Mouse (Mus musculus) frontal cortex, postnatal 25 days (tissue): ENCODE results near the gene Npas3.

Experiments used
- DNase-seq, 2 experiments: peaks; one replicate each; pipeline ENCODE4 v3.0.0; 2022; ENCODE audit warnings: low spot score in 2 of 2

The Npas3 gene

DNA sequence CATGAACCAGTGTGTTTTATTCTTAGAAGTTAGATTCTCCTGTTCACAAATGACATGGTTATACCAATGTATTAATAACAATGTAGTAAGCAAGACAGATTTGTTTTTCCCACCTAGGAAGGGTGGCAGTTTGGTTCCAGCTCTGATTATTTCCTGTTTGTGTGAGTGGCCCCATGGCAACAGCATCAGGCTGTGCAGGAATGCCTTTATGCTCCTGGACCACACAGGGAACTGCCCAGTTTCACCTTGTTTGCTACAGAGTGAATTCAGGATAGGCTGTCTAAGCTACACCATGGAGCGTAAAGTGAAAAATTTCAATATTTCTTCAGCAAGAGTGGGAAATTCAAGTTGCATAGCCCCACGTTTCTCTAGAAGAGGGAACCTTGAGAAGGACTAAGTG is 162.2 kb downstream of the Npas3 start:
- no peak for DNase-seq

DNA sequence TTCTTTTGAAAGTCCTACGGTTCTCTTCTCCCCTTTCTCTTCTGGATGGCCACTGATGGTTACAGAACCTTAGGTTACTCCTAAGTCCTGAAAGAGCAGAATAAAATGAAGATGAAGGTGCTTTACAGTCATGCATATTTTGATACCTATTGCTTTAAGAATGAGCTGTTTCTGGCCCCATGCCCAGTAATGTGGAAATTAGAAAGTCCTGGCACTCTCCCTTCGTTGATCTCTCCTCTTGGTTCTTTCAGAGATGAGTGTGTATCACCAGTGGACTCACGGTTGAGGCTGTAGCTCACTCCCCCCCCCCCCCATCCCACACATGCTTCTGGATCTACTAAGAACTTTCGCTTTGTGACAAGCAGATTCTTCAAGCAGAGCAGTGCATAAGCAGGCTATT is 167.6 kb downstream of the Npas3 start:
- DNase-seq, result no peak

DNA sequence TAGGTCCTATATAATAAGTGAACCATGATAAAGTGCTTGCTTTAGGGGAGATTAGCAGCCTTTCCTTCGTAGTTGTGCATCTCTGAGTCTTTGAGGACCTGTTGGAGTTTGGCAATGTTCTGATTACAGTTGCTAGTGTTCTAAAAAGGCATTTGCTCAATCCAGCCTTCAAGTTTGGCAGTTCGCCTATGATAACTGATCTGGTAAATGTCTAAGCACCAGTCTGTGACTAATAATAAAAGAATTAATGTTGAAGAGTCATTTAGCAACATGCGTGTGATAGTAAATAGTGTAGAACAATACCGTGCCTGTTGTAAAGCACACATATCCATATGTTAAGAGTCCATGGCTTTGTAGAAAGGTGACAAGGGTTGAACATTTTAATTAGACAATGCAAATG is 173.2 kb downstream of the Npas3 start:
- DNase-seq, result no peak

DNA sequence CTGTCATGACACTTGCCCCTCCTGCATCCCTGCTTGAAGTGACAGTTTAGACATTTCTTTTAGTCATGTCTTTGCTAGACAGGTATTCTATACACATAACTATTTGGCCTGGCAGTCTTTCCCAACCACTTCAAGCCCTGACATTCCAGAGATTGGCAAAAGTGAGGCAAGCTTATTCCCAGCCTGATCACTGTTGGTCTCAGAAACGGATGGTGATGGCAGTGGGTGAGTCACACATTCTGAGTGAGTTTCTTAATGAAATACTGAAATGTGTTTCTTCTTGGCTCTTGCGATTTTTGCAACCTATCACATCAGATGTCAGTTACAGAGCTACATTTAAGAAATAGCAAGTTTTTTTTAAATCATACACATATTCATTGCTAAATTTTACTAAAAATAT is 175.2 kb downstream of the Npas3 start:
- DNase-seq, result no peak

DNA sequence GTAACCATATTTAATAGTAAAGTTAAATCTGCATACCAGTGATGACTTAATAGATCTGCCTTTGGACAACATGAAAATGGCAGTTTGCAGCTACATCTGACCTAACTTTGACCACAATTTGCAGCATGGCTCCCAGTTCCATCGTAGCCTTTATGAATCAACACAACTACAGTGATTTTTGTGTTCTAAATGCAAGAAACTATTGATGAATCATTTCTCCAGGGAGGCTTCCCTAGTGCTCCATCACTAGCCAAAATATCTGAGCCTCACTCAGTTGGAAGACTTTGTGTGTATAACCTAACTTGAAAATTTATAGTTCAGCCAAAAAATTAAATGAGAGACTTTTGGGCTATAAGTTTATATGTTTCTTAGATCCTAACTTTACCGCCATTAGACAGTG is 177.5 kb downstream of the Npas3 start:
- no peak for DNase-seq

DNA sequence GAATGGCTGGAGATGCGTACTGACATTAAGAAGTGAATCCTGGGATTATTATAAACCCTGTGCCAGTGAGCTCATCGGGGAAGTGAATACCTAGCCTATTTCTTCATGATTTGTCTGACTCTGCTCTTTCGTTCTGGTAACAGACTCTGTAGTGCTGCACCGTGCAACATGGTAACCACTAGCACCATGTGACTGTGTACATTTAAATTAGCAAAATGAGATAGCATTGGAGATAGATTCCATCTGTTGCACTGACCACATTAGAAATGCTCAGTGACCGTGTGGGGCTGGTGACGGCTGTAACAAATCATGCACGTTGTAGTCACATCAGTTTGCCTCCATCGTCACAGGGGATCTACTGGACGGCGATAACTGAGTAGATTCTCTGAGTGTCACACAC is 178.7 kb downstream of the Npas3 start:
- DNase-seq, result no peak

DNA sequence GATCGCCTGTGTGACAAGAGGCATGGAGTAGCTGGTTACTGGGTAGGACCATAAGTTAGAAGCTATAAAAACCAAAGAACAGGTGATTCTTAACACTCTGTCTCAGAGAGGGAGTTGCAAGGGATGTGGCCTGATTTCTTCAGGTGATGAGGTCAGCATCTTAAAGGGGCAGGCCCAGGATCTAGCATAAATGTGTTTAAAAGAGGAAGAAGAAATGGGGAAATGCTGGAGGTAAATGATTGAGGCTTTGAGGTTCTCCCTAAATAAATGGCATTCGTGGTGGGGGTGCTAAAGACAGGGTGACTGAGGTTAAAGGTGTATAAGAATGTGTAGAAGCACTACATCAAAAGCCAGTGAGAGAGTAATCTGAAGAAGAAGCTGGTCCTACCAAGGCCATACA is 193.6 kb downstream of the Npas3 start:
- DNase-seq, result no peak

DNA sequence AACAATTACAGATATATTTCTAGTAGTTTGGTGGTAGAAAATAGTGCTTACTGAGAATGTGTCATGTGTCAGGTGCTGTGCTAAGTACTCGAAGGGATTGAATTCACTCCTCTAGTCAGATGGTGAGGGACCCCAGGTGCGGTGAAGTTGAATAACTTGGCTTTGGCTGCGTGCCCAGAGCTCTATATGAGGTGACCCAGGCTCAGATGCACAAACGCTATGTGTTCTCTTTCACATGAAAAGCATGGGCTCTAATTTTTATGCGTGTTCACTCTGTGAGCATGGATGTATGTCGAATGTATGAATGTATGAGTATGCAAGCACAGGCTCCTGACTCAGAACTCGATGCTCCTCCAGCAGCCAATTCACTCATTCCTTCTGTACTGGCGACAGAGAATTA is 199.0 kb downstream of the Npas3 start:
- no peak for DNase-seq

DNA sequence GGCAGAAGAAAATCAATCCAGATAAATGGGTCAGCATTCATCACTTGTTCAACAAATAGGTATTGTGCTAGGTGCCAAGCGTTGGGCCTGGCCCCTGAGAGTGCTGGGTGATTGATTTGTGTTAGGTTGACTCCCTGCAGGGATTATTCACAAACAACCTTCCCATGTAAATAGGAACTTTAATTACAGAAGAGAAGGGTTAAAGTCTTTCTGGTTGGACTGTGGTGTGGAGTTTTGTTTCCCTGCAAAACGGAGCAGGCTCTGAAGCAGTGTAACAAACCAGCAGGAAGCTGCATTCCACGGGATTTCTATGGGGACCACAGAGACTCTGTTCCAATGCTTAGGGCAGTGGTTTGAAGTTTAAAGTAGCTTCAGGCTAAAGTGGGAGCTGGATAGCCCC is 199.6 kb downstream of the Npas3 start:
- no peak for DNase-seq

DNA sequence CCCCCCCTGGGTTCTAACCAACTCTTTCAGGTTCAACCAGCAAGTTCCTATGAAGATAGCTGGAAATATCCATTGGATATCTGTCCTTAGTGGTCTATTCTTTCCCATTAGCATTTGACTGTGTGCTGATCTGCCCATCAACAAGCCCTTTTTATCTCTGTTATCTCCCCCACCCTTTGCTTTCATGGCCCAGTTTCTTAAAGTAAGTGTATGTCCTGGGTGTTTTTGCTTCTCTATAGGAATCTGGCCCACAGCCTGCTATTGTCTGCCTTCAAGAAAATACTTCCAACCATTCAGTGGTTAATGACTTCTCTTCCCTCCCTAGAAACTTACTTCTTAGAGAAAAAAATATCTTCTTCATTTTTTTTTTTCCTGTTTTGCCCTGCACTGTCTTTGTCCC is 219.1 kb downstream of the Npas3 start:
- no peak for DNase-seq

DNA sequence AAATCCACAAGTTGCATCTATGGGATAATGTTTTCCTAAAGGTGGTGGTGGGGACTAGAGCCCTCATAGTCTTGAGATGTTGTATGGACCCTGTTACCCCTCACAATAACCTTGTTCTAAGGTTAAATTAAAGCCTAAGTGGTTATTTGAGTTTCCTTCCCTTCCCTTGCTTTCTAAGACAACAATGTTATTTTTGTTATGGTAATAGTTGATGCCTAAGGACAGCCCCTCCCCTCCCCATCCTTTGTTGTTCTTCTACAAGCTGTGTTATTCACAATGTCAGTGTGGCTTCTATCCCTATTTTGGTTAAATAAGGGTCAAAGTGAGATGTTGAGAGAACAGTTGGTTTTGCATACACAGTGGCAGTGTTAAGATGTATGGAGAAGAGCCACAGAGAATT is 226.0 kb downstream of the Npas3 start:
- no peak for DNase-seq

DNA sequence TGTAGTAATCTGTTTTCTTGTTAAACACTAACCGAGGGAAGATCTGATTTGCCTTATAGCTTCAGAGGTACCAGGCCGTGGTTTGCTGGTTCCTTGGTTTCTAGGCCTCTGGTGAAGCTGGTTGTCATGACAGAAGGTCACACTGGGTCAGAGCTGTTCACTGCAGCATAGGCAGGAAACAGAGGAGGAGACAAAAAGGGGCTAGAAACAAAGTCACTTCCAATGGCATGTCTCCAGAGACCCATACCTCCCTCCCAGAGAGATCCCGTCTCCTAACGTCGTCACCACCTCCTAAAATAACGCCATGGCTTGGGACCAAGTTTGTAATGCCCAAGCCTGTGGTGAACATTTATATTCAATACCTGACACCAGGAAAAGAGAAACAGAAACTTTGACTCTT is 236.4 kb downstream of the Npas3 start:
- no peak for DNase-seq

DNA sequence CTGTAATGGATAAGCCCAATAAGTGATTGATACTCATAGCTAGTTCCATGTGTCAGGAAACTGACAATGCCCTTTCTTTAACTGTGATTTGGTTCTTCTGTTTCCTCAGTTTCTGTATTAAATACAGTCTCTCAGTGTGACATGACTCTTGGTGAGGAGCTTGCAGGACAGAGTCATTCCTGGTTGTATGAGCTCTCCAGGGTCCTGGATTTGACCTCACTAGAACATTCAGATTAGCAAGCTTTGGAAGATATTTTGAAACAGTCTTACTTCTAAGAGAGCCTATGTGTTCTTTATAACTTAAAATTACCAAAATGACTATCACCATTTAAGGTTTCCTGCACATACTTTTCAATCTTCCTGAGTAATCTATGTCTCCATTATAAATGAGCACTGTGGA is 247.9 kb downstream of the Npas3 start:
- no peak for DNase-seq

DNA sequence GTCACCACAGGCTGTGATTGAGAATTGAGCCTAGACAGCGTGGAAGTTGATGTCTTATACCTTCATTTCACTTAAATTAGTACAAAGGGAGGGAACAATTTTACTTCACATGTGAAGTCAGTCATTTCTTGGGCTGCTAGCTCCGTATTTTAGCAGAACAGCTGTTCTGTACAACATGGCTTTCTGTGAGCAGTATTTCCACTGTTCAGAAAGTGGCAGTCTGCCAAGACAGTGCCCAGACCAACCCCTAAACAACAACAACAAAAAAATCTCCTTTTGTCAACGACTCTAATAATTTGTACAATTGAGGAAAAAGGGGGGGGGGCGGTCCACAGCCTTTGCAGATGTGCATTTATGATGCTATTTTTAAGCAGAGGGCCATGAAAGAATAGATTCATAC is 266.4 kb downstream of the Npas3 start:
- no peak for DNase-seq

DNA sequence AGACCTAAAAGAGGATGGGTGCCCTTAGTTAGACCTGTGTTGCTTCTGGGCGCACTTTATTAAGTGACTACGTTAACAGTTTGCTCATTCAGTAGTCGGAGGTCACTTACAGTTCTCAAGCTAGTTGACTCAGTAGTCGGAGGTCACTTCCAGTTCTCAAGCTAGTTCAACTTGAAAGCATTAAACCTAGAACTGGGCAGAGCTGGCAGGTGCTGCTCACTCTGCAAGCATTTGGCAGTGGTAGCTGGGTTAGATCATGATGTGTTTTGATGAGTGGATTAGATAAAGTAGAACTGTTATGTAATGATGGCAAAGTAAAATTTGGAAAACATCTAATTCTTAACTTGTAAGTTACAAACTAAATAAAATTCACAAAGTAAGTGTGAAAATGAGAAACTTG is 271.1 kb downstream of the Npas3 start:
- DNase-seq, result no peak

DNA sequence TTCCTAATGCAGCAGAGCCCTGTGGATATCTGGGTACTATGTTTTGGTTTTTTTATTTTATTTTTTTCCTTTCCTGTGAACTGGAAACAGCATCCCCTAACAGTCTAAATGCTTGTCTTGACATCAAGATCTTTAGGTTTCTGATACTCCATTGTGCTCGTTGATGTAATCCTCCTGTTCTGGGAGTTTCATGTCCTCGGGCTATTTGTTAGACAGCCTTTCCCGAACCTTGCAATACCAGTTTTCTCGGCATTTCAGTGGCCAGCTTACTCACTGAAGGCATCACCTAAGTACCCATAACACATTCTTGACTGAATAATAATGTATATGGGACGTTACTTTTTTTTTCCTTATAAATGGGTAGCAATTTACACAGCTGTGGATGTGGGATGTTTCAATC is 274.2 kb downstream of the Npas3 start:
- DNase-seq, result no peak

DNA sequence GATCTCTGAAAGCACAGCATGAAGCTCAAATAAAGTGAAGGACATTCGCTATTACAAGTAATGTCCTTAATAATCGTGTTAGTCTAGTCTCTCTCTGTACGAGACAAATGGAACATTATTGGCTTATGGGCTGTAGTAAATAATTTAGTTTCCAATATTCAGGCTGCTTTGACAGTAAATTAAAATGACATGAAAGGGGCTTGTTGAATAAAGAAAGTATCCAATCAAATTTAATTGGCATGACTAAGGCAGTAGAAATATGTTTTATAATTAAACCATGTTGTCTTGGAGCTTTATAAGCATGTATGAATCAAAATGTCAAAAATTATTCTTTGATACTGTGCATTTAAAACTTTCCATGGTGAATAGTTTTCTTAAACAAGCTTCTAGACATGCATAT is 278.6 kb downstream of the Npas3 start:
- DNase-seq, result no peak

DNA sequence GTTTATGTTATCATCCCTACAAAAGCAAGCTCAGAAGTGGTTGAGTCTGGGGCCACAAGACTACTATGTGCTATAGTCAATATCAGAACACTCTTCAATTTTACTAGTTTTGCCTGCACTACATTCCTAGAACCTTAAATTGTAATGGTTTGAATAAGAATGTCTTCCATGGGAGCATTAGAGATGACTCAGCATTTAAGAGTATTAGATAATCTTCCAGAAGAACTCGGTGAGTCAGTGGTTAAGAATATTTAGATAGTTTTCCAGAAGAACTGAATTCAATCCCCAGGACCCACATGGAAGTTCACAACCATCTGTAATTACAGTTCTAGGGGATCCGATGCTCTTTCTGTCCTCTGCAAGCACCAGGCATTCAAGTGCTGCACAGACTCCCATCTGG is 280.9 kb downstream of the Npas3 start:
- no peak for DNase-seq

DNA sequence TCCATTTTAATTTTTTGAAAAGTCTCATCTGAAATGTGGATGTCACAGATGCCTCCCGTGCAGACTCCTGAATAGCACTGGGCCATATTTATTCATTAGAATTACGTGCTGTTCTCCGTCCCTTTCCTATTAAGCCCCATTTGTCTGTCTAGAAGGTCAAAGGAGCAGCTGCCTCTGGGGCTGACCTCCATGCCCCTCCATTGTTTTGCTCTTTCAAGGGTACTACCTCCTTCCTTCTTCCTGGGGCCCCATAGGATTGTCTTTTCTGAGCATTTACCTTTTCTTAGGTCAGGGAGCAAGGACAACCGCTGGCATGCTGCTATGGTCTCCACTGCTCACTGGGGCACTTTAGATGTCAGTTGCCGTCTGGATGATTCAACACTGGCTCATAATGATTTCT is 288.3 kb downstream of the Npas3 start:
- DNase-seq, result no peak

DNA sequence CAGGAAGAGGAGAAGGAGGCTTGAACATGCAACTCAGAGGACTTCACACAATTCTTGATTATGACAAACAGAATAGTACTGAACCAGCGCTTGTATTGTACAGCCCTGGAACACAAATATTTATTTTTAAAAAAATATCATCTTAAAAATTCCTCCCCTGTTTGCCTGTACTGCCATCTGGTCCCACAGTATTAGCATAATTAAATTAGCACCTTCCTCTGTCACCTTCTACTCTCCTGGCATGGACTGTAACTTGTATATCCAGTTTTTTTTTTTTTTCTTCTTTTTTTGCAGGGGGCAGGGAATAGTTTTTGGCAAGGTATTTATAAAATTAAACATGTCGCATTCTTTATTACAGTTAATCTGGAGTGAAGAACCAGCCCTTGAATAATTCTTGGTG is 307.9 kb downstream of the Npas3 start:
- no peak for DNase-seq

DNA sequence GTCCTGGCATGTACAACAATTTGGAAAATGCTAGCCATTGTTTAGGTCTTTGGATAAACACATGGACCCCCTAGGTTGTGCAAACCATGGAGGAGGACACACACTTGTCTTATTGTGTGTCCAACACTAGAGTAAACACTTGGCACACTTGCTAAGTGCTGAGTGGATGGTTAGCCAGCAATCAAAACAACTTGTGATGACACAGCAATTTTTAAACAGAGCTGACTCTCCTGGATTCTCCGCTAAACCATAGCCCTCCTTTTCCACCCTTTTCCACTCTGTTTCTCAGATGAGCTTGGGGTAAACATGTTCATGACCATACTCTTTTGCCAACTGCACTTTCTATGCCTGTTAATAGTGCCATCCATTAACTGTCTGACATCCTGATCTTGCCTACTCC is 309.8 kb downstream of the Npas3 start:
- DNase-seq, result no peak

DNA sequence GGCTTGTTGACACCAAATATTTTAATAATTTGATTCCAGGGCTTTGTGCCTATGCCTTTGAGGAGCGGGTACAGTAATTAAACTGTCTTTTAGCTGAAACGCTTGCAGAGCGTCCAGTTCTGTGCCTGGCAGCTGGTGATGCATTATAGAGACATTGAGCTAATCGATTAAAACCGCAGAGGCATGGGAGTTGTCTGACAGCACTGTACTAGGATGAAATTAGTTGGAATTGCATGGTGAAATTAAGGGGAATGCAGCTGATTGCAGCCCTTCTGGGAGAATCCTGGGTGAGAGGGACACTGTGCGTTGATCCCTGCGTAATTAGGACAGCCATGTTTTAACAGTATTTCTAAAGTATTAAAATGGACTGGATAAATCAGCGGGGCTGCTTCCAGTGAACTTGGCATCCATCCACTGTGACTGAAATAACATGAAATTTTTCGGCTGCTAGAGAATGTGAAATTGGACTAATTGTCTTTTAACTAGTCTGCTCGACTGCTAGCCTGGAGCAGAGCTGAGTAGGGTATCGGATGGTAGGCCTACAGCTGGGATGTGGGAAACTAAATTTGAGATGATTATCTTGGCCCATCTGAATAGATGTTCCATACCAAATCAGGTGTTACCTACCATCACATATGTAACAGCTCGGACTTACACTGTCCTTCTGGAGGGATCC is 318.4 kb downstream of the Npas3 start:
- no peak for DNase-seq

DNA sequence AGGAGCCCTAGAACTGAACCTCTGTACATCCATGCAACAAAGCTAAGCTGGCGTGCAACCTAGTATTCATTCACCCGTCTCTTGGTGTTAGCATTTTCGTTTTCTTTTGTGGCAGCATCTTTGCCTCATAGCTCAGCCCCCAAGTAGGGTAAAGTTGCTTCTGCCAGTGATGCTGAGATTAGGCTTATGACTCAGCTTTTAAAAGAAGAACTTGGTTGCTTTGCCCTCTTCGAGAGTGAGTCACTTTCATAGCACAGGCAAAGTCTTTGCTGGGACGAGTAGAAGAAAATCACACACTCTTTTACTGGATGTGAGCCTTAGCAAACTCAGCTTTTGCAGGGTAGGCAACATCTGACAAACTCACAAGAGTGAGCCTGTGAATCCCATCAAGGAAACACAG is 332.7 kb downstream of the Npas3 start:
- no peak for DNase-seq

DNA sequence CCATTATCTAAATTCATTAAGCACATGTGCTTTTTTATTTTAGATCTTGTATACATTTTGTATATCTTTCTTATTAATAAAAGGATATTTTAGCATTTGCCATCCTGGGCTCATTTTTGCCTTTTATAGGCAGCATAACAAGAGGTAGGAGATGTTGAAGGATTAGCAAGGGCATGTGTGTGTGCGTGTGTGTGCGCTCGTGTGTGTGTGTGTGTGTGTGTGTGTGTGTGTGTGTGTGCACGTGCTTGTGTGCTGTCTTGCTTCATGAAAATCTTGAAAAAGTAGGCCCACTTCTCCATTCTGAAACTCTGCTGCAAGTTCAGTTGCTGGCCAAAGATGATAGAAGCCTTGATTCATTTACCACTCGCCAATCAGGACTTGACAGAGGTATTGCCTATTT is 338.8 kb downstream of the Npas3 start:
- DNase-seq, result no peak
